Mouse (Mus musculus) hindbrain, embryonic 11.5 days (tissue): ENCODE data around the gene Eef1g. TPM values are rescaled to one million over a fixed set of nuclear protein-coding genes. Genes with fewer than 3 reads are reported as not detected.
A peak's percentile ranks its signal among the peaks of the same experiment; 100 is the strongest.

ENCODE experiments used
- ATAC-seq: fragments of 200-750 bp; cut with Nextera tagmentation; 2 replicates; pipeline ENCODE4 v1.8.0; 2017; ENCODE audit warnings: mild to moderate bottlenecking, moderate TSS enrichment, moderate library complexity; ENCODE audit not compliant: low FRiP score
- DNase-seq: peaks from one replicate; pipeline ENCODE4 v3.0.0-alpha.2; 2015; ENCODE audit warnings: low spot score
- H3K27ac ChIP-seq: fragments of 300-500 bp; sonication (generic); 2 replicates; pipeline ENCODE4 v1.5.1; 2014; ENCODE audit warnings: mild to moderate bottlenecking, low read depth, low read length
- H3K27me3 ChIP-seq: fragments of 300-500 bp; sonication (generic); 2 replicates; pipeline ENCODE4 v1.6.1; 2014; ENCODE audit warnings: mild to moderate bottlenecking, low read length, moderate library complexity, mixed read lengths; ENCODE audit not compliant: control insufficient read depth, insufficient read depth
- H3K36me3 ChIP-seq: fragments of 300-500 bp; sonication (generic); 2 replicates; pipeline ENCODE4 v1.6.1; 2014; ENCODE audit warnings: mild to moderate bottlenecking, low read length, moderate library complexity, mixed read lengths; ENCODE audit not compliant: control insufficient read depth, insufficient read depth
- H3K4me1 ChIP-seq: fragments of 300-500 bp; sonication (generic); replicated peaks from 2 replicates; pipeline ENCODE4 v1.6.1; 2014; ENCODE audit warnings: low read length, mixed read lengths; ENCODE audit not compliant: control insufficient read depth, insufficient read depth
- H3K4me2 ChIP-seq: fragments of 300-500 bp; sonication (generic); replicated peaks from 2 replicates; pipeline ENCODE4 v1.6.1; 2014; ENCODE audit warnings: mild to moderate bottlenecking, low read depth, low read length
- H3K4me3 ChIP-seq: fragments of 300-500 bp; sonication (generic); 2 replicates; pipeline ENCODE4 v1.5.1; 2014; ENCODE audit warnings: low read depth, low read length
- H3K9ac ChIP-seq: fragments of 300-500 bp; sonication (generic); 2 replicates; pipeline ENCODE4 v1.6.1; 2014; ENCODE audit warnings: low read depth, low read length
- H3K9me3 ChIP-seq: fragments of 300-500 bp; sonication (generic); 2 replicates; pipeline ENCODE4 v1.6.1; 2016; ENCODE audit warnings: low read length; ENCODE audit not compliant: control insufficient read depth
- WGBS: fragments of 180-500 bp; shearing (Covaris S2); extraction: QIAGEN DNeasy Blood & Tissue Kit; methylation state at CpG from one replicate; pipeline ENCODE4 v1.1.7; 2014; 5-methylcytosine and 5-hydroxymethylcytosine counted together
- polyA plus RNA-seq: library from polyadenylated mRNA; unstranded; fragments of >200 nt; fragmentation: Nextera tagmentation; extraction: Ambion mirVana; gene quantifications from 2 replicates; pipeline ENCODE4 v1.2.1, GENCODE M21; 2014

The Eef1g gene
- polyA plus RNA-seq, 1 experiment from 2014 or later, result 475 TPM

- Histone ChIP-seq H3K9me3 (no peaks in the 10 kb centered on the region), H3K27me3 (no peaks in the 10 kb centered on the region), H3K36me3 (peaks cover 6% of the 10 kb centered on the region; the same call in 1 of the 2 replicates), H3K4me1 (peaks cover 6% of the 10 kb centered on the region; the same call in 1 of the 2 replicates), H3K4me3 (peak within 1 kb of the TSS; percentile 55), H3K9ac (peak within 1 kb of the TSS; percentile 64), H3K27ac (peak within 1 kb of the TSS; percentile 78), H3K4me2 (peak within 1 kb of the TSS; percentile 68)
- 5% methylated on average over 46 of the region's 46 CpGs for WGBS
- peak; percentile 96 for ATAC-seq
- DNase-seq, result peak; percentile 95
Observed at GRCm38 (mm10) chr19:8953135-8954039, 13.5 kb upstream of the Eef1g start, which contains the start of gene Tut1. TSS of gene Tut1 (plus strand) at chr19:8953847.

GRCm38 (mm10) chr19:8954171-8954570 is 12.7 kb upstream of the Eef1g start:
- Histone ChIP-seq H3K9me3 (no peaks in the 10 kb centered on the region), H3K4me1 (peaks cover 6% of the 10 kb centered on the region; the same call in 1 of the 2 replicates), H3K27me3 (no peaks in the 10 kb centered on the region), H3K4me3 (peak overlapping the region; percentile 55), H3K36me3 (peaks cover 7% of the 10 kb centered on the region; the same call in 1 of the 2 replicates), H3K27ac (0 out of 2 replicates have a peak overlapping the region, but pooled peaks have one; percentile 78), H3K4me2 (peak overlapping the region; percentile 68), H3K9ac (peak overlapping the region; percentile 64)
- DNase-seq, result no peak
- 13% methylated on average over 9 of the region's 9 CpGs for WGBS
- ATAC-seq, result no peak

- Histone ChIP-seq H3K4me3 (no peak overlapping the region), H3K4me2 (no peak overlapping the region), H3K27ac (no peak overlapping the region), H3K27me3 (no peaks in the 10 kb centered on the region), H3K9me3 (no peaks in the 10 kb centered on the region), H3K9ac (no peak overlapping the region), H3K36me3 (peaks cover 13% of the 10 kb centered on the region; the same call in 1 of the 2 replicates), H3K4me1 (peaks cover 3% of the 10 kb centered on the region; the same call in 1 of the 2 replicates)
- DNase-seq (no peak), ATAC-seq (no peak)
- WGBS, result 90% methylated on average over 2 of the region's 2 CpGs
Observed at GRCm38 (mm10) chr19:8962256-8962655, 4.6 kb upstream of the Eef1g start.

- Histone ChIP-seq H3K27ac (no peak overlapping the region), H3K27me3 (no peaks in the 10 kb centered on the region), H3K9me3 (no peaks in the 10 kb centered on the region), H3K4me1 (peaks cover 3% of the 10 kb centered on the region; the same call in 1 of the 2 replicates), H3K4me3 (no peak overlapping the region), H3K36me3 (peaks cover 15% of the 10 kb centered on the region; the same call in 1 of the 2 replicates), H3K4me2 (no peak overlapping the region), H3K9ac (no peak overlapping the region)
- DNase-seq, result no peak
- 88% methylated on average over 11 of the region's 11 CpGs for WGBS
- no peak for ATAC-seq
Observed at GRCm38 (mm10) chr19:8965075-8965474, 1.8 kb upstream of the Eef1g start.

- DNase-seq (no peak), ATAC-seq (no peak)
- Histone ChIP-seq H3K9me3 (no peaks in the 10 kb centered on the region), H3K36me3 (peaks cover 18% of the 10 kb centered on the region), H3K4me2 (peak overlapping the region; percentile 26), H3K27me3 (no peaks in the 10 kb centered on the region), H3K27ac (peak overlapping the region; percentile 70; the same call in 1 of the 2 replicates), H3K4me1 (peaks cover 3% of the 10 kb centered on the region; the same call in 1 of the 2 replicates), H3K9ac (no peak overlapping the region; the same call in 1 of the 2 replicates), H3K4me3 (peak overlapping the region; percentile 86; the same call in 1 of the 2 replicates)
- 80% methylated on average over 8 of the region's 8 CpGs for WGBS
Observed at GRCm38 (mm10) chr19:8965771-8966170, 1.1 kb upstream of the Eef1g start.

DNA sequence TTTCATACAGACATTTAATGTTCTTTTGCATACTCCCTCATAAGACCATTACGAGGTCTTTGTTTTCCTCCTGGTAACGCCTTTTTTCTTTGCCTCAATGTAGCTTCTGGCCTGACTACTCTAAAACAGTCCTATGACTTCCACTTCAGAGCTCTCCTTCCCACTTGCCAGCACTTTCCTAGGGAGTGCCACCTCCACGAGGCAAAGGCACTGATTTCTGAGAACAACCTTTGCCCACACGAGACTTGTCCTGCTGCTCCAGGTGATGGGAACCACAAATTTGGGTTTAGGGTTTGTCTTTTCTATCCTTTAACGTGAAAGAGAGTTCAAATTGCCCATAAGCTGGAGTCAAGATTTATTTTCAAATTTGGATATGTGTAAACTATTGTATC is 647 bp upstream of the Eef1g start:
- Histone ChIP-seq H3K4me2 (peak overlapping the region; percentile 54), H3K27ac (peak overlapping the region; percentile 70), H3K27me3 (no peaks in the 10 kb centered on the region), H3K4me3 (peak overlapping the region; percentile 86), H3K36me3 (peaks cover 22% of the 10 kb centered on the region), H3K4me1 (peaks cover 3% of the 10 kb centered on the region; the same call in 1 of the 2 replicates), H3K9me3 (no peaks in the 10 kb centered on the region), H3K9ac (peak overlapping the region; percentile 54)
- 52% methylated on average over 5 of the region's 5 CpGs for WGBS
- ATAC-seq (peak; percentile 1; the same call in 1 of the 2 replicates), DNase-seq (no peak)

- Histone ChIP-seq H3K4me1 (peaks cover 3% of the 10 kb centered on the region; the same call in 1 of the 2 replicates), H3K36me3 (peaks cover 27% of the 10 kb centered on the region), H3K27ac (peak overlapping the region; percentile 74), H3K27me3 (no peaks in the 10 kb centered on the region), H3K9ac (peak overlapping the region; percentile 88), H3K4me3 (peak overlapping the region; percentile 86), H3K9me3 (no peaks in the 10 kb centered on the region), H3K4me2 (peak overlapping the region; percentile 82)
- WGBS, result 0% methylated on average over 8 of the region's 8 CpGs
- DNase-seq, result no peak
- ATAC-seq, result peak; percentile 14; the same call in 1 of the 2 replicates
Observed at GRCm38 (mm10) chr19:8967373-8967743, 517 bp downstream of the Eef1g start.

DNA sequence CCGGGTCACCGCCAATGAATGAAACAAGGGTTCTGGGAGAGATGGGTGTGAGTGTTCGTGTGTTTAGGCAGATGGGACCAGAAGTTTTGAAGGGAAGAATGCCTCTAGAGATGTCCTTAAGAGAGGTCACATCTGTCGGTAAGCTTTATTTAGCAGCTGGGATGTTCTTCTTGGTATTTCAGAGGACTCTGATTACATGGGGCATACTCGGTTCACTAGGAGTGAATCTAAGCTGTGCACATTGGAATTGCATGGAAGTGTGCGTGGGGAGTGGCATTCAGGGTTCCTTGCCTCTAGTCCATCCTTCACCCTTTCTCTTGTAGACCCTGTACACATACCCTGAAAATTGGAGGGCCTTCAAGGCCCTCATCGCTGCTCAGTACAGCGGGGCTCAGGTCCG is 1.1 kb downstream of the Eef1g start:
- Histone ChIP-seq H3K4me3 (peak overlapping the region; percentile 86), H3K27me3 (no peaks in the 10 kb centered on the region), H3K9ac (peak overlapping the region; percentile 88), H3K4me2 (peak overlapping the region; percentile 82), H3K9me3 (no peaks in the 10 kb centered on the region), H3K27ac (no peak overlapping the region), H3K4me1 (peaks cover 3% of the 10 kb centered on the region; the same call in 1 of the 2 replicates), H3K36me3 (peaks cover 26% of the 10 kb centered on the region)
- ATAC-seq (no peak), DNase-seq (no peak)
- 11% methylated on average over 9 of the region's 9 CpGs for WGBS
